Mouse (Mus musculus): ENCODE measurements around the gene Sertad3.

DNA sequence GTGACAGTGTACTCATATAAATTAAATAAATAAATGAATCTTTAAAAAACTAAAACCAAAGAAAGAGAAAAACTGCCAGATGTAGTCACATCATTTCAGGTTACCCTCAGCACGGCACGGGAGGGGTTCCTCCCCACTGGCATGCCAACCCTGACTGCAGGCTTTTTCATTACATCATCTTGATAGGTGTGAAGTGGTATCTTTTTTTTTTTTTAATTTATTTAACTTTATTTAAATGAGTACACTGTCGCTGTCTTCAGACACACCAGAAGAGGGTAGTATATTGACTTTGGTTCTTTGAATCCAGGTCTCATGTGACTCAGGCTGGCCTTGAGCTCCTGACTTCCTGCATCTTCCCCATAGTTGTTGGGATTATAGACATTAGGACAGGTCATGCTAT, 18.3 kb upstream of the Sertad3 start:
- TF ChIP-seq POLR2A (IDR thresholded peaks at IDR 0.05; ENCODE audit: extremely low read depth, insufficient read depth, low read length): no peak
- TF ChIP-seq CTCF (IDR thresholded peaks at IDR 0.05; ENCODE audit: low read depth, low read length): no peak
